Mouse (Mus musculus) midbrain, embryonic 11.5 days (tissue): ENCODE measurements at regions not wholly inside any gene's neighbourhood (a gene's known extent, or its start where the extent isn't known, plus 50 kb on each side); places are given as distances from the start of the nearest gene placed in this dataset.

Experiments used
- ATAC-seq: fragments of 200-750 bp; cut with Nextera tagmentation; 2 replicates; pipeline ENCODE4 v1.8.0; 2017; ENCODE audit warnings: moderate TSS enrichment, moderate library complexity; ENCODE audit not compliant: low FRiP score
- DNase-seq: peaks from one replicate; pipeline ENCODE4 v3.0.0; 2015; ENCODE audit warnings: low spot score; ENCODE audit errors: missing footprints
- H3K27ac ChIP-seq: fragments of 300-500 bp; sonication (generic); 2 replicates; pipeline ENCODE4 v1.5.1; 2014; ENCODE audit warnings: low read depth, low read length
- H3K27me3 ChIP-seq: fragments of 300-500 bp; sonication (generic); 2 replicates; pipeline ENCODE4 v1.6.1; 2014; ENCODE audit warnings: mild to moderate bottlenecking, low read length, moderate library complexity, mixed read lengths; ENCODE audit not compliant: control insufficient read depth, insufficient read depth
- H3K36me3 ChIP-seq: fragments of 300-500 bp; sonication (generic); 2 replicates; pipeline ENCODE4 v1.6.1; 2014; ENCODE audit warnings: mild to moderate bottlenecking, low read length, moderate library complexity, mixed read lengths; ENCODE audit not compliant: control insufficient read depth, insufficient read depth
- H3K4me1 ChIP-seq: fragments of 300-500 bp; sonication (generic); 2 replicates; pipeline ENCODE4 v1.6.1; 2014; ENCODE audit warnings: low read length; ENCODE audit not compliant: control insufficient read depth, insufficient read depth
- H3K4me2 ChIP-seq: fragments of 300-500 bp; sonication (generic); 2 replicates; pipeline ENCODE4 v1.6.1; 2014; ENCODE audit warnings: mild to moderate bottlenecking, moderate library complexity
- H3K4me3 ChIP-seq: fragments of 300-500 bp; sonication (generic); 2 replicates; pipeline ENCODE4 v1.5.1; 2014; ENCODE audit warnings: low read depth, low read length
- H3K9ac ChIP-seq: fragments of 300-500 bp; sonication (generic); 2 replicates; pipeline ENCODE4 v1.6.1; 2014; ENCODE audit warnings: low read length
- H3K9me3 ChIP-seq: fragments of 300-500 bp; sonication (generic); 2 replicates; pipeline ENCODE4 v1.6.1; 2016; ENCODE audit warnings: low read length; ENCODE audit not compliant: control insufficient read depth
- WGBS: fragments of 180-500 bp; shearing (Covaris S2); extraction: QIAGEN DNeasy Blood & Tissue Kit; methylation state at CpG from one replicate; pipeline ENCODE4 v1.1.7; 2014; 5-methylcytosine and 5-hydroxymethylcytosine counted together

- Histone ChIP-seq H3K36me3 (no peaks in the 10 kb centered on the region), H3K4me2 (no peak overlapping the region), H3K9ac (no peak overlapping the region), H3K4me1 (peaks cover 4% of the 10 kb centered on the region; the same call in 1 of the 2 replicates), H3K9me3 (no peaks in the 10 kb centered on the region), H3K27me3 (no peaks in the 10 kb centered on the region), H3K4me3 (no peak overlapping the region), H3K27ac (no peak overlapping the region)
- ATAC-seq (no peak), DNase-seq (peak; percentile 12)
- 93% methylated on average over 4 of the region's 4 CpGs for WGBS
These were observed 88.6 kb upstream of the Fam189a1 start for GRCm38 (mm10) chr7:65244936-65245335.

GRCm38 (mm10) chr7:65241208-65241607 is 84.8 kb upstream of the Fam189a1 start:
- Histone ChIP-seq H3K27me3 (no peaks in the 10 kb centered on the region), H3K4me1 (peaks cover 4% of the 10 kb centered on the region; the same call in 1 of the 2 replicates), H3K4me2 (no peak overlapping the region), H3K36me3 (no peaks in the 10 kb centered on the region), H3K27ac (no peak overlapping the region), H3K4me3 (no peak overlapping the region), H3K9me3 (no peaks in the 10 kb centered on the region), H3K9ac (no peak overlapping the region)
- DNase-seq (no peak), ATAC-seq (no peak)
- WGBS: 17% methylated on average over 8 of the region's 8 CpGs

GRCm38 (mm10) chr7:65235701-65236100 is 79.3 kb upstream of the Fam189a1 start:
- DNase-seq: no peak
- no peak overlapping the region for H3K9ac ChIP-seq
- H3K4me1 ChIP-seq: no peaks in the 10 kb centered on the region
- no peak overlapping the region for H3K4me3 ChIP-seq
- WGBS: 89% methylated on average over 3 of the region's 3 CpGs
- no peak overlapping the region for H3K27ac ChIP-seq
- no peak overlapping the region for H3K4me2 ChIP-seq
- H3K36me3 ChIP-seq: no peaks in the 10 kb centered on the region
- no peak for ATAC-seq
- H3K9me3 ChIP-seq: no peaks in the 10 kb centered on the region
- no peaks in the 10 kb centered on the region for H3K27me3 ChIP-seq

- H3K4me3 ChIP-seq: no peak overlapping the region
- H3K9me3 ChIP-seq: no peaks in the 10 kb centered on the region
- no peaks in the 10 kb centered on the region for H3K27me3 ChIP-seq
- ATAC-seq (no peak), DNase-seq (no peak)
- H3K9ac ChIP-seq: no peak overlapping the region
- 30% methylated on average over 4 of the region's 4 CpGs for WGBS
- H3K4me1 ChIP-seq: no peaks in the 10 kb centered on the region
- H3K4me2 ChIP-seq: no peak overlapping the region
- H3K27ac ChIP-seq: no peak overlapping the region
- no peaks in the 10 kb centered on the region for H3K36me3 ChIP-seq
These were observed 77.3 kb upstream of the Fam189a1 start for GRCm38 (mm10) chr7:65233681-65234080.

- Histone ChIP-seq H3K27ac (no peak overlapping the region), H3K4me3 (no peak overlapping the region), H3K9me3 (no peaks in the 10 kb centered on the region), H3K36me3 (no peaks in the 10 kb centered on the region), H3K4me1 (peaks cover 3% of the 10 kb centered on the region; the same call in 1 of the 2 replicates), H3K9ac (no peak overlapping the region), H3K4me2 (no peak overlapping the region), H3K27me3 (no peaks in the 10 kb centered on the region)
- WGBS: 62% methylated on average over 5 of the region's 5 CpGs
- no peak for DNase-seq
- ATAC-seq: no peak
These were observed 72.9 kb upstream of the Fam189a1 start for GRCm38 (mm10) chr7:65229306-65229705.

- H3K27ac ChIP-seq: no peak overlapping the region
- no peak overlapping the region for H3K4me2 ChIP-seq
- no peak overlapping the region for H3K9ac ChIP-seq
- peaks cover 3% of the 10 kb centered on the region; the same call in 1 of the 2 replicates for H3K4me1 ChIP-seq
- no peaks in the 10 kb centered on the region for H3K36me3 ChIP-seq
- no peaks in the 10 kb centered on the region for H3K27me3 ChIP-seq
- ATAC-seq (no peak), DNase-seq (no peak)
- WGBS: 92% methylated on average over 4 of the region's 4 CpGs
- no peak overlapping the region for H3K4me3 ChIP-seq
- H3K9me3 ChIP-seq: no peaks in the 10 kb centered on the region
These were observed 69.8 kb upstream of the Fam189a1 start for GRCm38 (mm10) chr7:65226218-65226617.

GRCm38 (mm10) chr7:65213216-65213925 is 57.0 kb upstream of the Fam189a1 start:
- Histone ChIP-seq H3K27me3 (no peaks in the 10 kb centered on the region), H3K27ac (no peak overlapping the region), H3K9ac (no peak overlapping the region), H3K4me1 (no peaks in the 10 kb centered on the region), H3K36me3 (no peaks in the 10 kb centered on the region), H3K4me3 (no peak overlapping the region), H3K9me3 (no peaks in the 10 kb centered on the region), H3K4me2 (no peak overlapping the region)
- ATAC-seq: no peak
- whole genome bisulfite sequencing: 81% methylated on average over 14 of the region's 14 CpGs
- DNase-seq: peak; percentile 75

- 91% methylated on average over 10 of the region's 10 CpGs for WGBS
- H3K27ac ChIP-seq: no peak overlapping the region
- H3K4me1 ChIP-seq: no peaks in the 10 kb centered on the region
- H3K36me3 ChIP-seq: no peaks in the 10 kb centered on the region
- ATAC-seq (no peak), DNase-seq (no peak)
- no peak overlapping the region for H3K4me2 ChIP-seq
- H3K9ac ChIP-seq: no peak overlapping the region
- no peaks in the 10 kb centered on the region for H3K9me3 ChIP-seq
- H3K27me3 ChIP-seq: no peaks in the 10 kb centered on the region
- no peak overlapping the region for H3K4me3 ChIP-seq
These were observed 50.9 kb upstream of the Fam189a1 start for GRCm38 (mm10) chr7:65207240-65207639.
